Mouse (Mus musculus): ENCODE measurements around the gene Elovl1.

The Elovl1 gene

GRCm38 (mm10) chr4:118429215-118429895, 1.5 kb downstream of the Elovl1 start:
- DNase-seq (ENCODE audit: low spot score) = no peak

GRCm38 (mm10) chr4:118432332-118432731, 4.4 kb downstream of the Elovl1 start:
- DNase-seq (ENCODE audit: low spot score) = no peak

- DNase-seq (ENCODE audit: low spot score) = peak; percentile 73
Observed at GRCm38 (mm10) chr4:118436820-118437603, 9.1 kb downstream of the Elovl1 start, which contains the start of gene Cdc20. Cdc20 (minus strand) TSS chr4:118437352.

- DNase-seq (ENCODE audit: low spot score) = no peak
Observed at GRCm38 (mm10) chr4:118437829-118438253, 9.9 kb downstream of the Elovl1 start.

GRCm38 (mm10) chr4:118445088-118445487, 17.2 kb downstream of the Elovl1 start:
- DNase-seq (ENCODE audit: low spot score) = no peak

- DNase-seq (ENCODE audit: low spot score) = no peak
Observed at GRCm38 (mm10) chr4:118445781-118446414, 18.0 kb downstream of the Elovl1 start.

GRCm38 (mm10) chr4:118446415-118447153, 18.7 kb downstream of the Elovl1 start:
- DNase-seq (ENCODE audit: low spot score) = no peak

- no peak for DNase-seq (ENCODE audit: low spot score)
Observed at GRCm38 (mm10) chr4:118457345-118457975, 29.6 kb downstream of the Elovl1 start, which contains the start of gene Mpl. Mpl (minus strand) TSS chr4:118457513.

GRCm38 (mm10) chr4:118464956-118465355, 37.1 kb downstream of the Elovl1 start:
- no peak for DNase-seq (ENCODE audit: low spot score)

- DNase-seq (ENCODE audit: low spot score) = no peak
Observed at GRCm38 (mm10) chr4:118465697-118466163, 37.8 kb downstream of the Elovl1 start.

GRCm38 (mm10) chr4:118471281-118471680, 43.4 kb downstream of the Elovl1 start:
- DNase-seq (ENCODE audit: low spot score) = no peak

- DNase-seq (ENCODE audit: low spot score) = no peak
Observed at GRCm38 (mm10) chr4:118472687-118473086, 44.8 kb downstream of the Elovl1 start.

- DNase-seq (ENCODE audit: low spot score) = no peak
Observed at GRCm38 (mm10) chr4:118476773-118477530, 49.1 kb downstream of the Elovl1 start.

Measured in layer of hippocampus, adult 9-10 months (tissue).